Mouse (Mus musculus) neutrophil, adult 65 days (primary cell): ENCODE measurements around the gene Aaas. TPM values are rescaled to one million over a fixed set of nuclear protein-coding genes. Genes with fewer than 3 reads are reported as not detected.

Experiments
- total RNA-seq: library from RNA; stranded (reverse); gene quantifications from 2 replicates; pipeline ENCODE4 v1.2.4, GENCODE M21; 2023

The Aaas gene
- total RNA-seq: 16.5 and 25.4 TPM in 2 replicates

GRCm38 (mm10) chr15:102350138-102350941 lies at the start of gene Aaas:
Gene Aaas, minus strand, starts transcription at chr15:102350771.

GRCm38 (mm10) chr15:102366733-102367344 lies 16.3 kb upstream of the Aaas start, which contains the start of gene Sp7:
Gene Sp7, minus strand, starts transcription at chr15:102367182.

GRCm38 (mm10) chr15:102331610-102332015 lies 19.0 kb downstream of the Aaas start, which contains the start of gene Myg1:
Gene Myg1, plus strand, starts transcription at chr15:102331709.

GRCm38 (mm10) chr15:102326022-102326576 lies 24.5 kb downstream of the Aaas start, which contains the start of gene Pfdn5:
Gene Pfdn5, plus strand, starts transcription at chr15:102326116.

GRCm38 (mm10) chr15:102295633-102296367 lies 54.8 kb downstream of the Aaas start, which contains the start of gene Espl1:
Gene Espl1, plus strand, starts transcription at chr15:102296266.

Other genes starting within 250 kb of the Aaas start
- 30.6 and 44.9 TPM in 2 replicates for gene Spryd3, start 214.5 kb downstream of the Aaas start, total RNA-seq
- gene Igfbp6, start 206.4 kb downstream of the Aaas start, total RNA-seq: 0.48 TPM in 1 of 2 replicates, not detected in the other
- gene Soat2, start 200.2 kb downstream of the Aaas start, total RNA-seq: 2.3 and 2.9 TPM in 2 replicates
- 75.2 and 102 TPM in 2 replicates for gene Zfp740, start 147.5 kb downstream of the Aaas start, total RNA-seq
- gene Csad, start 146.0 kb downstream of the Aaas start, total RNA-seq: 21.5 and 30.3 TPM in 2 replicates
- 198 and 201 TPM in 2 replicates for gene Itgb7, start 118.8 kb downstream of the Aaas start, total RNA-seq
- gene Rarg, start 93.3 kb downstream of the Aaas start, total RNA-seq: 32.5 and 34.1 TPM in 2 replicates
- gene Gm9918, start 80.2 kb downstream of the Aaas start, total RNA-seq: not detected in 2 replicates
- 31.4 and 34.2 TPM in 2 replicates for gene Mfsd5, start 71.3 kb downstream of the Aaas start, total RNA-seq
- gene Espl1, start 54.5 kb downstream of the Aaas start, total RNA-seq: 31.1 and 43.9 TPM in 2 replicates
- 259 and 280 TPM in 2 replicates for gene Pfdn5, start 24.7 kb downstream of the Aaas start, total RNA-seq
- 31.4 and 36.0 TPM in 2 replicates for gene Myg1, start 19.1 kb downstream of the Aaas start, total RNA-seq
- 0.27 TPM in 1 of 2 replicates, not detected in the other for gene Sp7, start 16.4 kb upstream of the Aaas start, total RNA-seq
- 125 and 138 TPM in 2 replicates for gene Sp1, start 55.4 kb upstream of the Aaas start, total RNA-seq
- 0.48 TPM in 1 of 2 replicates, not detected in the other for gene Amhr2, start 94.6 kb upstream of the Aaas start, total RNA-seq
- 422 and 441 TPM in 2 replicates for gene Prr13, start 108.3 kb upstream of the Aaas start, total RNA-seq
- gene Pcbp2, start 119.8 kb upstream of the Aaas start, total RNA-seq: 501 and 530 TPM in 2 replicates
- gene Gm10337, start 153.0 kb upstream of the Aaas start, total RNA-seq: 11.3 TPM in 1 of 2 replicates, not detected in the other
- 0.22 and 0.23 TPM in 2 replicates for gene Map3k12, start 166.3 kb upstream of the Aaas start, total RNA-seq
- gene Tarbp2, start 167.4 kb upstream of the Aaas start, total RNA-seq: 12.6 and 21.3 TPM in 2 replicates
- gene Npff, start 174.2 kb upstream of the Aaas start, total RNA-seq: 3.7 and 6.9 TPM in 2 replicates